Mouse (Mus musculus) spleen, adult 10 weeks (tissue): Measurements from ENCODE around the gene Zfp12. TPM values are rescaled to one million over a fixed set of nuclear protein-coding genes. Genes with fewer than 3 reads are reported as not detected.

Source experiments
- polyA plus RNA-seq: library from polyadenylated mRNA; stranded (reverse); fragments of 350-450 nt; fragmentation: Illumina TruSeq; extraction: RNeasy Lipid Tissue Mini Kit (QIAGEN cat#74804); gene quantifications from one replicate; pipeline ENCODE4 v1.2.3, GENCODE M21; 2015; ENCODE audit warnings: low replicate concordance; ENCODE audit not compliant: insufficient read depth

Zfp12 gene
- 25.4 TPM for polyA plus RNA-seq

GRCm38 (mm10) chr5:143235028-143235693 is at the start of gene Zfp12:
Gene Zfp12, plus strand, starts transcription at chr5:143235163.

GRCm38 (mm10) chr5:143226790-143227189 is 8.2 kb upstream of the Zfp12 start, which contains the start of gene Spdye4a:
Gene Spdye4a, minus strand, starts transcription at chr5:143226890.

GRCm38 (mm10) chr5:143269363-143270150 is 34.6 kb downstream of the Zfp12 start, which contains the start of gene Zfp316:
Gene Zfp316, minus strand, starts transcription at chr5:143270022.

DNA sequence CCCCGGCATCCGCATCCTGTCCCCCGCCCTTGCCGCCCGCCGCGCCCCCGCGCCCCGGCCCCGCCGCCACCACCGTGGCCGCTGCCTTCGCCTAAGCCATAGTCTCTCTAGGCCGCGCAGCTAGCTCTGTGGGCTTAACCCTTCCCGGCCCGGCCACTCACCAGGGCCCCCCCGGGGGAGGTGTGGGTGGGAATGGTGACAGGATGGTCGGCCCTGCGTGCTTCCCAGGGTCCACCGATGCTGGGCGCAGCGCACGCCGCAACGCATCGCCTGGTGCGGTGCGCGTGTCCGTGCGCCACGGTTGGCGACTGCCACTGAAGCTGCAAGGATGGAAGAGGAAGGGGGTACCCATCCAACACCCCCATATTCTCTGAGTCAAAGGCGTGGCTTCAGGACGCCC is 58.4 kb downstream of the Zfp12 start, which contains the start of gene Zfp853:
TSS of gene Zfp853 (minus strand) at position 220 of the 400 bp plus-strand sequence.

Other genes starting within 250 kb of the Zfp12 start
- 36.7 TPM for gene Rnf216, start 122.2 kb upstream of the Zfp12 start, polyA plus RNA-seq
- gene Olfr718-ps1, start 87.6 kb upstream of the Zfp12 start, polyA plus RNA-seq, result not detected
- 21.2 TPM for gene Rbak, start 54.4 kb upstream of the Zfp12 start, polyA plus RNA-seq
- not detected for gene Spdye4b, start 54.1 kb upstream of the Zfp12 start, polyA plus RNA-seq
- gene Spdye4a, start 8.3 kb upstream of the Zfp12 start, polyA plus RNA-seq, result not detected
- gene Zfp316, start 34.9 kb downstream of the Zfp12 start, polyA plus RNA-seq, result 1.4 TPM
- gene Zfp853, start 58.5 kb downstream of the Zfp12 start, polyA plus RNA-seq, result 0.12 TPM
- 8.1 TPM for gene E130309D02Rik, start 80.2 kb downstream of the Zfp12 start, polyA plus RNA-seq
- gene Zdhhc4, start 94.1 kb downstream of the Zfp12 start, polyA plus RNA-seq, result 35.6 TPM
- not detected for gene Grid2ip, start 122.2 kb downstream of the Zfp12 start, polyA plus RNA-seq
- 35.0 TPM for gene Kdelr2, start 168.7 kb downstream of the Zfp12 start, polyA plus RNA-seq
- gene Daglb, start 229.4 kb downstream of the Zfp12 start, polyA plus RNA-seq, result 10.4 TPM